Mouse (Mus musculus): ENCODE measurements around the gene Lamc1. TPM values are rescaled to one million over a fixed set of nuclear protein-coding genes. Genes with fewer than 3 reads are reported as not detected.

Lamc1 gene
- total RNA-seq, 2 experiments from 2014 or later: 23.2 to 29.4 TPM

- DNase-seq (ENCODE audit: low spot score in 2 of 2): no peak
- intact Hi-C loops (cut with DNase I): no loop called here
Measured at GRCm38 (mm10) chr1:153172291-153172731, 160.3 kb downstream of the Lamc1 start.

GRCm38 (mm10) chr1:153171011-153171410 lies 161.6 kb downstream of the Lamc1 start:
- no peak for DNase-seq (ENCODE audit: low spot score in 2 of 2)
- intact Hi-C loops (cut with DNase I): no loop called here

Other genes starting within 250 kb of the Lamc1 start
- 1 to 10 TPM; 7.4 to 8.7 TPM for gene Lamc2, start 146.3 kb downstream of the Lamc1 start, total RNA-seq (2021)
- 1 to 10 TPM; 1.6 to 3.0 TPM for gene Shcbp1l, start 92.4 kb upstream of the Lamc1 start, total RNA-seq (2021)
- gene Dhx9, start 154.9 kb upstream of the Lamc1 start, total RNA-seq (2021): 100 to 1,000 TPM; 100 to 102 TPM
- gene Npl, start 217.3 kb upstream of the Lamc1 start, total RNA-seq (2021): 1 to 10 TPM; 5.0 to 5.9 TPM

Data from left cerebral cortex, postnatal 25 days (tissue).